Mouse (Mus musculus): ENCODE data around the gene Gas7.

The Gas7 gene

GRCm38 (mm10) chr11:67721485-67721884, 266.2 kb downstream of the Gas7 start:
- no peak for DNase-seq (ENCODE audit: low spot score)

- DNase-seq (ENCODE audit: low spot score): no peak
Measured at GRCm38 (mm10) chr11:67722399-67723156, 267.3 kb downstream of the Gas7 start.

- DNase-seq (ENCODE audit: low spot score): no peak
Measured at GRCm38 (mm10) chr11:67723231-67724013, 268.2 kb downstream of the Gas7 start.

GRCm38 (mm10) chr11:67727095-67727494, 271.9 kb downstream of the Gas7 start:
- no peak for DNase-seq (ENCODE audit: low spot score)

- no peak for DNase-seq (ENCODE audit: low spot score)
Measured at GRCm38 (mm10) chr11:67728726-67729125, 273.5 kb downstream of the Gas7 start.

GRCm38 (mm10) chr11:67731056-67731455, 275.8 kb downstream of the Gas7 start:
- DNase-seq (ENCODE audit: low spot score): no peak

GRCm38 (mm10) chr11:67733726-67734125, 278.5 kb downstream of the Gas7 start:
- DNase-seq (ENCODE audit: low spot score): no peak

- DNase-seq (ENCODE audit: low spot score): no peak
Measured at GRCm38 (mm10) chr11:67734597-67734996, 279.4 kb downstream of the Gas7 start.

- DNase-seq (ENCODE audit: low spot score): no peak
Measured at GRCm38 (mm10) chr11:67738345-67738744, 283.1 kb downstream of the Gas7 start.

All from c-Kit-positive CD71-positive TER-119-positive erythroid progenitor cells, embryonic 14.5 days (primary cell).